Mouse (Mus musculus) heart, embryonic 14.5 days (tissue): Measurements from ENCODE around the gene Ms4a6d. TPM values are rescaled to one million over a fixed set of nuclear protein-coding genes. Genes with fewer than 3 reads are reported as not detected.
"Not testable (repeated sequence)": the region's sequence is repeated elsewhere in the genome, so short reads cannot be mapped to it uniquely, and the experiment has no call there.

Experiments used
- ATAC-seq: fragments of 200-750 bp; cut with Nextera tagmentation; 2 replicates; pipeline ENCODE4 v1.8.0; 2017; ENCODE audit warnings: low read depth, moderate TSS enrichment; ENCODE audit not compliant: insufficient number of reproducible peaks, insufficient read depth, low FRiP score
- H3K27ac ChIP-seq, 2 experiments: fragments of 200-500 bp in 1 of 2; fragments of 300-500 bp in 1 of 2; sonication (generic) in 1 of 2; replicated peaks in 1 of 2; 2 replicates each; pipeline ENCODE4 v1.5.1; 2012 to 2014; ENCODE audit warnings: low read depth in 2 of 2, low read length in 2 of 2, control low read depth in 1 of 2, mild to moderate bottlenecking in 1 of 2, mixed read lengths in 1 of 2; ENCODE audit not compliant: control insufficient read depth in 1 of 2, insufficient read depth in 1 of 2
- H3K27me3 ChIP-seq: fragments of 300-500 bp; sonication (generic); 2 replicates; pipeline ENCODE4 v1.6.1; 2014; ENCODE audit warnings: mild to moderate bottlenecking, low read length, control low read depth; ENCODE audit not compliant: control insufficient read depth, insufficient read depth
- H3K36me3 ChIP-seq: fragments of 300-500 bp; sonication (generic); 2 replicates; pipeline ENCODE4 v1.6.1; 2014; ENCODE audit warnings: mild to moderate bottlenecking, control low read depth, low read length, mixed read lengths; ENCODE audit not compliant: control insufficient read depth, insufficient read depth
- H3K4me1 ChIP-seq, 2 experiments: fragments of 200-500 bp in 1 of 2; fragments of 300-500 bp in 1 of 2; sonication (generic) in 1 of 2; 2 replicates each; pipeline ENCODE4 v1.6.1; 2012 to 2014; ENCODE audit warnings: low read length in 2 of 2, control low read depth in 1 of 2, mixed read lengths in 1 of 2; ENCODE audit not compliant: control insufficient read depth in 2 of 2, insufficient read depth in 2 of 2
- H3K4me2 ChIP-seq: fragments of 300-500 bp; sonication (generic); 2 replicates; pipeline ENCODE4 v1.6.1; 2014; ENCODE audit warnings: mild to moderate bottlenecking, low read length
- H3K4me3 ChIP-seq, 2 experiments: fragments of 200-500 bp in 1 of 2; fragments of 300-500 bp in 1 of 2; sonication (generic) in 1 of 2; 2 replicates each; pipeline ENCODE4 v1.5.1; 2012 to 2014; ENCODE audit warnings: low read length in 2 of 2, mild to moderate bottlenecking in 2 of 2, control low read depth in 1 of 2, low read depth in 1 of 2, moderate library complexity in 1 of 2; ENCODE audit not compliant: control insufficient read depth in 1 of 2, insufficient read depth in 1 of 2
- H3K9ac ChIP-seq: fragments of 300-500 bp; sonication (generic); 2 replicates; pipeline ENCODE4 v1.6.1; 2014; ENCODE audit warnings: mild to moderate bottlenecking, low read length
- H3K9me3 ChIP-seq: fragments of 300-500 bp; sonication (generic); 2 replicates; pipeline ENCODE4 v1.6.1; 2016; ENCODE audit warnings: low read length, control low read depth; ENCODE audit not compliant: control insufficient read depth
- WGBS: fragments of 180-500 bp; shearing (Covaris S2); extraction: QIAGEN DNeasy Blood & Tissue Kit; methylation state at CpG from one replicate; pipeline ENCODE4 v1.1.7; 2014; 5-methylcytosine and 5-hydroxymethylcytosine counted together
- polyA plus RNA-seq: library from polyadenylated mRNA; unstranded; fragments of >200 nt; fragmentation: Nextera tagmentation; extraction: Ambion mirVana; gene quantifications from 2 replicates; pipeline ENCODE4 v1.2.1, GENCODE M21; 2014

The Ms4a6d gene
- polyA plus RNA-seq, 1 experiment from 2014 or later: 3.4 TPM

- no peaks in the 10 kb centered on the region for H3K27me3 ChIP-seq
- no peak overlapping the region for H3K9ac ChIP-seq
- 83% methylated on average over 5 of the region's 5 CpGs for WGBS
- H3K4me1 ChIP-seq: no peaks in the 10 kb centered on the region
- no peaks in the 10 kb centered on the region for H3K9me3 ChIP-seq
- H3K27ac ChIP-seq: no peak overlapping the region
- no peaks in the 10 kb centered on the region for H3K36me3 ChIP-seq
- no peak for ATAC-seq
- no peak overlapping the region for H3K4me2 ChIP-seq
- no peak overlapping the region for H3K4me3 ChIP-seq
These were observed 49.9 kb downstream of the Ms4a6d start for GRCm38 (mm10) chr19:11554726-11555125.

DNA sequence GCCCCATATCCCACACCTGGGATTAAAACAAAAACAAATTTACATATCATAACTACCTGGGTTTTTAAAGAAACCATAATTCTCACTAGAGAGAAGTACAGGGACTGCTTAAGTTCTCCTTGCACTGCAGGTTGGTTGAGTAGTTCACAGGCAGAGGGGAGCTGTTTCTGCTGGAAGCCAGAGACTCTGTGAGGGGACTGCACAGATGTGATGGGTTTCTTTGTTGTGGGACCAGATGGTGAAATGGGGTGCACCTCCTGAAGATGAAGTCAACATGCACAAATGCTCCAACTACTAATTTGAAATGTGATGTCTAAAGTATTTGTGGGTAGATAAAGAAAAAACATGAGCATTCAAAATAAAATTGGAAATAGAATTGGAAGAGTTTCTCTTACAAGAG lies 56.7 kb downstream of the Ms4a6d start:
- Histone ChIP-seq H3K4me1 (no peaks in the 10 kb centered on the region), H3K9ac (no peak overlapping the region), H3K4me2 (no peak overlapping the region), H3K36me3 (no peaks in the 10 kb centered on the region), H3K27ac (no peak overlapping the region), H3K27me3 (no peaks in the 10 kb centered on the region), H3K9me3 (no peaks in the 10 kb centered on the region), H3K4me3 (no peak overlapping the region)
- ATAC-seq: no peak

- not testable (repeated sequence) for H3K4me1 ChIP-seq, H3K9me3 ChIP-seq, H3K27me3 ChIP-seq, H3K27ac ChIP-seq, H3K4me2 ChIP-seq, ATAC-seq, H3K9ac ChIP-seq, H3K4me3 ChIP-seq, H3K36me3 ChIP-seq
- WGBS: 90% methylated on average over 2 of the region's 2 CpGs
These were observed 60.3 kb downstream of the Ms4a6d start for GRCm38 (mm10) chr19:11544383-11544782.

GRCm38 (mm10) chr19:11540166-11540821 lies 64.4 kb downstream of the Ms4a6d start:
- H3K4me3 ChIP-seq, H3K9ac ChIP-seq, H3K27ac ChIP-seq, H3K27me3 ChIP-seq, H3K36me3 ChIP-seq, H3K9me3 ChIP-seq, ATAC-seq, H3K4me1 ChIP-seq, H3K4me2 ChIP-seq: not testable (repeated sequence)
- 74% methylated on average over 1 of the region's 1 CpGs for WGBS

DNA sequence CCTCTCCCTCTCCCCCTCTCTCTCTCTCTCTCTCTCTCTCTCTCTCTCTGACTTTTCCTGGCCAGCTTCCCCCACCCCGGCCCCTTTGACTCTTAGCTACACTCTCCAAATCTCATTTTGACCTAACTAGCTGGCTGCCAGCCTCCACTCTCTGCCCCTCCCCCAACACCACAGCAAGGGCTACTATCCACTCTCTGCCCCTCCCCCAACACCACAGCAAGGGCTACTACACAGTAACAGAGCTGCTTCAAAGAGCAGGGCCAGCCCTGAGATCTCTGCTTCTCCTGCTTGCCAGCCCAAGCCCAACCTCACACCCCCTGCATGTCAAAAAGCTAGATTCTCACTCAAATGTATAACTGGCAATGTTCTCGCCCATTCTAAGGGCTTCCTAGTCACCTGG lies 67.3 kb downstream of the Ms4a6d start:
- Histone ChIP-seq H3K36me3 (no peaks in the 10 kb centered on the region), H3K27ac (no peak overlapping the region), H3K9me3 (no peaks in the 10 kb centered on the region), H3K4me2 (no peak overlapping the region), H3K4me3 (no peak overlapping the region), H3K9ac (no peak overlapping the region), H3K27me3 (no peaks in the 10 kb centered on the region), H3K4me1 (no peaks in the 10 kb centered on the region; a peak in 1 of 4 replicates)
- ATAC-seq: no peak
- 6% methylated on average over 2 of the region's 2 CpGs for WGBS

Other genes with a start within 250 kb of the Ms4a6d start
- 3.3 and 3.7 TPM in 2 replicates for gene Ms4a4a, start 229.3 kb downstream of the Ms4a6d start, polyA plus RNA-seq
- gene Ms4a4c, start 200.1 kb downstream of the Ms4a6d start, polyA plus RNA-seq: 1.3 and 1.4 TPM in 2 replicates
- gene Ms4a4b, start 161.3 kb downstream of the Ms4a6d start, polyA plus RNA-seq: not detected in 2 replicates
- gene Ms4a6c, start 135.5 kb downstream of the Ms4a6d start, polyA plus RNA-seq: 4.6 and 5.6 TPM in 2 replicates
- gene Gm8369, start 118.9 kb downstream of the Ms4a6d start, polyA plus RNA-seq: not detected in 2 replicates
- 3.1 and 3.5 TPM in 2 replicates for gene Ms4a6b, start 88.3 kb downstream of the Ms4a6d start, polyA plus RNA-seq
- gene Ms4a4d, start 68.0 kb downstream of the Ms4a6d start, polyA plus RNA-seq: 0.47 and 0.69 TPM in 2 replicates
- gene Ms4a2, start 18.9 kb upstream of the Ms4a6d start, polyA plus RNA-seq: 0.15 TPM in 1 of 2 replicates, not detected in the other
- not detected in 2 replicates for gene Ms4a3, start 36.0 kb upstream of the Ms4a6d start, polyA plus RNA-seq
- gene Oosp2, start 55.7 kb upstream of the Ms4a6d start, polyA plus RNA-seq: not detected in 2 replicates
- gene Oosp1, start 86.3 kb upstream of the Ms4a6d start, polyA plus RNA-seq: not detected in 2 replicates
- gene Oosp3, start 92.2 kb upstream of the Ms4a6d start, polyA plus RNA-seq: not detected in 2 replicates
- not detected in 2 replicates for gene Gif, start 142.7 kb upstream of the Ms4a6d start, polyA plus RNA-seq
- gene Mrpl16, start 165.5 kb upstream of the Ms4a6d start, polyA plus RNA-seq: 79.1 and 80.3 TPM in 2 replicates
- 5.8 and 7.0 TPM in 2 replicates for gene Stx3, start 214.6 kb upstream of the Ms4a6d start, polyA plus RNA-seq
- 0.12 TPM in 1 of 2 replicates, not detected in the other for gene Olfr1417, start 234.4 kb upstream of the Ms4a6d start, polyA plus RNA-seq